Mouse (Mus musculus) ES-E14 (cell line): ENCODE measurements around the gene Cmtm5. TPM values are rescaled to one million over a fixed set of nuclear protein-coding genes. Genes with fewer than 3 reads are reported as not detected.
A peak's percentile ranks its signal among the peaks of the same experiment; 100 is the strongest.

ENCODE experiments used
- DNase-seq: peaks from one replicate; pipeline ENCODE4 v3.0.0-alpha.2; 2013; ENCODE audit warnings: low read depth, low spot score
- H3K27ac ChIP-seq: 2 replicates; pipeline ENCODE4 v1.5.1; 2012; ENCODE audit warnings: low read depth, mild to moderate bottlenecking, low read length, moderate library complexity, mixed read lengths; ENCODE audit not compliant: poor library complexity, insufficient read depth, severe bottlenecking
- H3K36me3 ChIP-seq: 2 replicates; pipeline ENCODE4 v1.6.1; 2012; ENCODE audit warnings: mild to moderate bottlenecking, low read length, moderate library complexity, mixed read lengths; ENCODE audit not compliant: control insufficient read depth, poor library complexity, insufficient read depth, severe bottlenecking
- H3K4me1 ChIP-seq, 2 experiments: fragments of 150-350 bp in 1 of 2; sonication (generic) in 1 of 2; 2 replicates each; pipeline ENCODE4 v1.6.1; 2012; ENCODE audit warnings: low read length in 2 of 2, mild to moderate bottlenecking in 1 of 2, mixed read lengths in 1 of 2; ENCODE audit not compliant: control insufficient read depth in 2 of 2, insufficient read depth in 2 of 2, poor library complexity in 1 of 2
- H3K4me3 ChIP-seq, 2 experiments: fragments of 150-350 bp in 1 of 2; sonication (generic) in 1 of 2; 2 replicates each; pipeline ENCODE4 v1.5.1; 2012; ENCODE audit warnings: low read length in 2 of 2, low read depth in 1 of 2, mild to moderate bottlenecking in 1 of 2, mixed read lengths in 1 of 2; ENCODE audit not compliant: insufficient read depth in 1 of 2, poor library complexity in 1 of 2, severe bottlenecking in 1 of 2
- H3K9ac ChIP-seq: 2 replicates; pipeline ENCODE4 v1.6.1; 2012; ENCODE audit warnings: low read depth, mild to moderate bottlenecking, low read length, mixed read lengths; ENCODE audit not compliant: poor library complexity, insufficient read depth, severe bottlenecking
- H3K9me3 ChIP-seq: fragments of 150-350 bp; sonication (generic); 2 replicates; pipeline ENCODE4 v1.6.1; 2012; ENCODE audit warnings: low read depth, mild to moderate bottlenecking, low read length; ENCODE audit not compliant: control insufficient read depth, insufficient read depth
- CHD2 ChIP-seq: IDR thresholded peaks from 2 replicates; pipeline ENCODE4 v1.6.1; 2014; ENCODE audit warnings: mild to moderate bottlenecking, low read depth, low read length, inconsistent platforms
- HCFC1 ChIP-seq: IDR thresholded peaks from 2 replicates; pipeline ENCODE4 v1.6.1; 2012; ENCODE audit warnings: low read length, inconsistent platforms, borderline replicate concordance; ENCODE audit not compliant: insufficient read depth
- MAFK ChIP-seq: IDR thresholded peaks from 2 replicates; pipeline ENCODE4 v1.6.1; 2014; ENCODE audit warnings: mild to moderate bottlenecking, low read depth, low read length, inconsistent platforms; ENCODE audit not compliant: insufficient read depth
- ZC3H11A ChIP-seq: IDR thresholded peaks from 2 replicates; pipeline ENCODE4 v1.6.1; 2012; ENCODE audit warnings: low read depth, mild to moderate bottlenecking, inconsistent platforms, low read length, borderline replicate concordance
- ZNF384 ChIP-seq: IDR thresholded peaks from 2 replicates; pipeline ENCODE4 v1.6.1; 2012; ENCODE audit warnings: low read depth, low read length, inconsistent platforms
- in situ Hi-C, 2 experiments: fragments of 600-800 bp; cut with MboI; formaldehyde crosslinking; loops; one replicate each; pipeline ENCODE4 v1.15.1; 2025; ENCODE audit warnings: low sequenced_read_pairs in 2 of 2, inconsistent platforms in 1 of 2; ENCODE audit not compliant: unreplicated experiment in 2 of 2
- total RNA-seq: library from RNA; depleted of rRNA; stranded (reverse); fragments of 300-350 nt; gene quantifications from 2 replicates; pipeline ENCODE4 v1.2.3, GENCODE M21; 2012; rRNA removed

Cmtm5 gene
- total RNA-seq, result 0.74 TPM in 1 of 2 replicates, not detected in the other

DNA sequence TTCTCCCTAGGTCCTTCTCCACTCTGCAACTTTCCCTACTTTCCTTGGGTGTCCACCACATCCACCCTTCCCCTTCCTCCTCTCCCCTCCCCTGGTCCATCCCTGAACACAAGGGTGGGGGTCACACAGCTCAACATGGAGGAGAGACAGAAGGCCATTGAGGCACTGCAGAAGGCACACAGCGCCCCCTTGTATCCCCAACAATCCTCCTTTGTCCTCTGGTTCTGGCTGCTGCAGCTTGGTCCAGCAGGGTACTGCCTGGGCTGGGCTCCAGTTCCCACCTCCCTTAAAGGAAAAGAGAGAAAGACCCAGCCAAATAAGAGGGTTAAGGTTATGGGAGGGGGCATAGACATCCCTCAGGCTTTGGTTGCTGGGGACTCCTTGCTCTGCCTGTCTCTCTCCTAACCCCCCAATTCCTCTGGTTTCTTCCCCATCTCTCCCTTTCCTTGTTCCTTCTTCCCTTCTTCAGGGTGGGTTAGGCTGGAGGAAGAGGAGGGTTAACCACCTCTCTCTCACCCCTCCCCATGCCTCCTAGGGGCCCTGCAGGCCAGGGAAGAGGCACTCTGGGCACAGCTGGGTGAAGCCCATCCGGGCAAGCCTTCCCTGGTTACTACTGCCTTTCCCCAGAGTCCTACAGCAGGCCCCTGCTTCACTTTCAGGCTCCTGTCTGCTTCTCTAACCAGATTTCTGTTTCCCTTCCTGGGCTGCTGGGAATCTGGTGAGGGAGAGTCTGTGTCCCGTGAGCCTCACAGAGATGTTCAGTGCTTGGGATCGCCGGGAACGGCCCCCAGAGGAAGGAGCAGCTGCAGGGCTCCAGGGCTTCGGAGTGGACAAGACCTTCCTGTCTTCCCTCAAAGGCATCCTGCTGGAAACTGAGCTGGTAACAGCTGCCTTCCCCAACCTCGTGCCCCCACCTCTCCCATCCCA lies at the start of gene Cmtm5:
Gene Cmtm5, plus strand, starts transcription at position 358 of the 927 bp plus-strand sequence.
- Histone ChIP-seq H3K4me1 (peaks cover 5 to 18% of the 10 kb centered on the region in 2 experiments; a peak in 2 of 4 replicates), H3K36me3 (no peaks in the 10 kb centered on the region), H3K9ac (peak within 1 kb of the TSS; percentile 61), H3K27ac (no peak within 1 kb of the TSS), H3K9me3 (no peaks in the 10 kb centered on the region), H3K4me3 (peak within 1 kb of the TSS; percentile 42 to 58; a peak in 3 of 4 replicates)
- in situ Hi-C loops, result no loop called here
- no peak for DNase-seq
- no peak for TF ChIP-seq CHD2
- TF ChIP-seq HCFC1, result no peak
- no peak for TF ChIP-seq MAFK
- TF ChIP-seq ZNF384, result no peak
- TF ChIP-seq ZC3H11A, result no peak

DNA sequence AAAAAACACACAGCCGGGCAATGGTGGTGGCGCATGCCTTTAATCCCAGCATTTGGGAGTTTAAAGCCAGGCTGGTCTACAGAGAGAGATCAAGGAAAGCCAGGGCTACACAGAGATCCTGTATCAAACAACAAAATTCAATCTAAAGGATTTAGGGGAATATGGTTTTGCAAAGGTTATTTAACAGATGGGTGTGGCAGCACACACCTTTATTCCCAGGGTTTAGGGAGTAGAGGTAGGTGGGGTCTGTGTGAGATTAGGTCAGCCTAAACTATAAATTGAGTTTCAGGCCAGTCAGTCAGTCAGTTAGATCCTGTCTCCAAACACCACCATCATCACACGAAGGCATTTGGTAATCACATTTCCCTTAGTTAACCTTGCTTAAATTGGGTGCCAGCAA lies 43.9 kb upstream of the Cmtm5 start, which contains the start of gene Pabpn1:
Gene Pabpn1, plus strand, starts transcription at position 301 of the 400 bp plus-strand sequence.
- Histone ChIP-seq H3K4me1 (peaks cover 5% of the 10 kb centered on the region in 2 experiments), H3K4me3 (peak within 1 kb of the TSS; percentile 28 to 67), H3K27ac (peak within 1 kb of the TSS; percentile 31; the same call in 1 of the 2 replicates), H3K36me3 (peaks cover 12% of the 10 kb centered on the region), H3K9me3 (no peaks in the 10 kb centered on the region), H3K9ac (peak within 1 kb of the TSS; percentile 25; the same call in 1 of the 2 replicates)
- in situ Hi-C loops, result loop anchor here in 1 of 2 experiments (10.0 kb wide), 1 partner anchor 193 kb away; no protein-coding TSS in a partner anchor
- no peak for DNase-seq
- TF ChIP-seq ZNF384 (no peak), HCFC1 (no peak), ZC3H11A (no peak)

DNA sequence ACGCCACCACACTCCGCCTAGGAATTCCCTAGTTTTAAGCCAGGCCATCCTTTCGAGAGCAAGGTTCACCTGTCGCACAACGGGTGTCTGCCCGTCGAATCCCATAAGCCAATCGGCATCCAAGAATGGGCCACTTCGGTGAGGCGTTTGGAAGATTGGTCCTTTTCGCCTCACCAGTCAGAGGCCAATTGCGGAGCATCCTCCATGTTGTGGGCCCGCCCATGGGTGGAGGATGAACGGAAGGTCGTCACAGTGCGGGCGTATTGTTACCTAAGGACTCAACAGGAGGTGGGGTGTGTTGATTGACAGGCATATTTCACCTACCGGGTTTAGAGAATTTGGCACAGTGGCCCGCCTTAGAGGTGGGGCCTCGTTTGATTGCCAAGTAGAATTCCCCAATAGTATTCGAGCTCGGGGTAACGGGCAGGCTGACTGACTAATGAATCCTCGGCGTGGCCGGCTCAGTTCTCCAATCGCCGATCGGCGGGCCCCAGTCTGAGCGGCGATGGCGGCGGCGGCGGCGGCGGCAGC lies 42.3 kb upstream of the Cmtm5 start:
- in situ Hi-C loops, result loop anchor here in 1 of 2 experiments (10.0 kb wide), 1 partner anchor 191 kb away; no protein-coding TSS in a partner anchor
- H3K4me3 ChIP-seq, result peak overlapping the region; percentile 79 to 100
- DNase-seq, result peak; percentile 99
- H3K4me1 ChIP-seq, result peaks cover 5 to 7% of the 10 kb centered on the region in 2 experiments
- peak; percentile 95 for TF ChIP-seq CHD2
- TF ChIP-seq ZC3H11A, result no peak
- TF ChIP-seq MAFK, result no peak
- 0 out of 2 replicates have a peak, but pooled peaks have one; percentile 4 for TF ChIP-seq HCFC1
- H3K9ac ChIP-seq, result peak overlapping the region; percentile 100; the same call in 1 of the 2 replicates
- H3K27ac ChIP-seq, result peak overlapping the region; percentile 95; the same call in 1 of the 2 replicates
- H3K9me3 ChIP-seq, result no peaks in the 10 kb centered on the region
- H3K36me3 ChIP-seq, result peaks cover 18% of the 10 kb centered on the region

DNA sequence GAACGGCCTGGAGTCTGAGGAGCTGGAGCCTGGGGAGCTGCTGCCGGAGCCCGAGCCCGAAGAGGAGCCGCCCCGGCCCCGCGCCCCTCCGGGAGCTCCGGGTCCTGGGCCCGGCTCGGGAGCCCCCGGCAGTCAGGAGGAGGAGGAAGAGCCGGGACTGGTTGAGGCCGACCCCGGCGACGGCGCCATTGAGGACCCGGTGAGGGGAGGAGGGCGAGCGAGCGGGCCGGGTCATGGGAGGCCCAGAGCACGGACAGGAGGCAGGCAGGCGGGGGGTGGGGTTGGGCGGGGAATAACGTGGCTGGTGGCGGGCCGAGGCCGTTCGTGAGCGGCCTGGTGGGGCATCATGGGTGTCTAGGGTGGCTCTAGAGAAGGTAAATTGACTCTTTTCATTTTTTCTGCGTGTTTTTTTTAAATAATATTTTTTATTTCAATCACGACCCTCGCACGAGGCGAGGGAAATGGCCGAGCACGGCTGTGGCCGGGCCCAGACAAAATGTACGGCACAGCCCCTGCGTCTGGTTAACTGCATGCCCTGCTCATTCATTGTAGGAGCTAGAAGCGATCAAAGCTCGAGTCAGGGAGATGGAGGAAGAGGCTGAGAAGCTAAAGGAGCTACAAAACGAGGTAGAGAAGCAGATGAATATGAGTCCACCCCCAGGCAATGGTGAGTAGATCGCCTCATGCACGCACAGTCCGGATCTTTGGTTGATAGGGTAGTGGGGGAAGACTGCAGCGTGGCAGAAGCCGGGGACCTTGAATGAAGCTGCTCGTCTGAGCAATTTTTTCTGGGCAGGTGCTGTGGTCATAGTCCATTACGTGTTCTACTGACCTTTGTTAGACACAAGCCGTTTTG lies 41.5 kb upstream of the Cmtm5 start:
- H3K36me3 ChIP-seq, result peaks cover 18% of the 10 kb centered on the region
- in situ Hi-C loops, result loop anchor here in 1 of 2 experiments (10.0 kb wide), 1 partner anchor 190 kb away; no protein-coding TSS in a partner anchor
- H3K9me3 ChIP-seq, result no peaks in the 10 kb centered on the region
- H3K4me1 ChIP-seq, result peaks cover 5 to 7% of the 10 kb centered on the region in 2 experiments
- H3K4me3 ChIP-seq, result peak overlapping the region; percentile 79 to 100
- DNase-seq, result no peak
- no peak for TF ChIP-seq ZC3H11A
- no peak for TF ChIP-seq HCFC1
- H3K9ac ChIP-seq, result peak overlapping the region; percentile 100
- peak overlapping the region; percentile 95 for H3K27ac ChIP-seq
